Mouse (Mus musculus): ENCODE results near the gene Tmsb15b1.
A peak's percentile ranks its signal among the peaks of the same experiment; 100 is the strongest.

- TF ChIP-seq CTCF (IDR thresholded peaks at IDR 0.05 in 2 of 3, conservative IDR thresholded peaks at IDR 0.05 in 1 of 3; ENCODE audit: control insufficient read depth in 1 of 3, insufficient read depth in 1 of 3, low read depth in 2 of 3, low read length in 3 of 3, poor library complexity in 1 of 3, severe bottlenecking in 1 of 3) (peak; percentile 60 to 75 (median 63)), POLR2AphosphoS2 (IDR thresholded peaks at IDR 0.05; ENCODE audit: low read length) (no peak), ZMIZ1 (IDR thresholded peaks at IDR 0.05; ENCODE audit: low read depth, low read length) (no peak), GATA1 (IDR thresholded peaks at IDR 0.05; ENCODE audit: low read depth, low read length) (no peak), POLR2AphosphoS5 (IDR thresholded peaks at IDR 0.05; ENCODE audit: borderline replicate concordance, low read depth, low read length) (no peak), E2F4 (IDR thresholded peaks at IDR 0.05; ENCODE audit: borderline replicate concordance, low read depth, low read length) (no peak), EP300 (IDR thresholded peaks at IDR 0.05; ENCODE audit: low read depth in 1 of 2, low read length in 2 of 2) (no peak), BHLHE40 (IDR thresholded peaks at IDR 0.05; ENCODE audit: borderline replicate concordance, low read depth, low read length) (no peak)
Measured at GRCm38 (mm10) chrX:136978616-136979015, 1.9 kb upstream of the Tmsb15b1 start.

All from MEL (cell line).